Mouse (Mus musculus) B cell, adult 2 months (primary cell): ENCODE measurements around the gene Zfp367.

Source experiments
- DNase-seq, 2 experiments: peaks; one replicate each; pipeline ENCODE4 v3.0.0; 2022

Gene Zfp367

DNA sequence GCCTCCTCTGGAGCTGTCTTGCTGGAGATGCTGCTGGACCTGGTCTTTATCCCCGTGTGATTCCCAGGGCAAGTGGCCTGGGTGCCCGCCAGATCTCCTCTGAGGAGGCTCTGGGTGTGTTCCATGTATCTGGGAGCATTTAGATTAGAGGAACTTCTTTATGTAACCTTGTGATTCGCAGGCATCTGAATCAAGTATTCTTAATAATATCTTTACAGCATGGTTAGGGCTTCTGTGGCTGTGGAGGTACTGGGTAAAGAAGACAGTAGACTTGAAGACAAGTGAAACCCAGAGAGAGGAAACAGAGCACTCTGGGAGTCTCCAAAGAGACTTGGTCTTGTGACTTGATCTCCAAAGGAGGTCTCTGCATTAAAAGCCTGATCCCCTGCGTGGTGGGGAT is 63.9 kb downstream of the Zfp367 start, which contains the start of gene Hsd17b3:
TSS of gene Hsd17b3 (minus strand) at position 101 of the 400 bp plus-strand sequence.
- no peak for DNase-seq

DNA sequence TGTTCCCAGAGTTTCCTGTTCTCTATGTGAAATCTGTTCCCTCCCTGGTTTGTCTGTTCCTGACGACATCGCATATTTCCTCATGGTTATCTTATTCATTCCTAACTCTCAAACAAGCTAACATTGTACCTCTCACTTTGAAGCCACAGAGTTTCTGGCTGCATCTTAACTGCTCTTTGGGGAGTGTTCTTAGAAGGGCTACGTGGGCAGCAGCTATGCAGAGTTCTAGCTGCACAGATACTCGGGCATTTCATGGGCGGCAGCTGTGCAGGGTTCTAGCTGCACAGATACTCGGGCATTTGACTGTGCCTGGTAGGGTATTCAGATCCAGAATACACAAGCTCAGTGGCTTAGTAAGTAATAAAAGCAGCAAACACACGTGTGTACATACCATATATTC is 64.9 kb downstream of the Zfp367 start:
- no peak for DNase-seq

DNA sequence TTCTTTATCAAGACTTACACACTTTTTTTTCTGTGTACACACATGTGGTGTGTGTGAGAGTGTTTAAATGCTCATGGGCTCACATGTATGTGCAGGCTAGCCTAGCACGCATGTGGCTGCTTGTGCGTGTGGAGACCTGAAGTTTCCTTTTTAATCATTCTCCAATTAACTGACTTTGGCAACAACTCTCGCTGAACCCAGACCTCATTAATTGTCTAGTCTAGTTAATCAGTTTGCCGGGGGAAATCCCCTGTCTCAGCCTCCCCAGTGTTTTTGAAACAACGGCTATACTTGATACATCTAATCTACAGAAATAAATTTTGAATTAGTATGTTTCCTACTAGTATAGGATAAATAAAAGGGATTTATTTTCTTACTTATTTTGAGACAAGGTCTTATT is 67.0 kb downstream of the Zfp367 start:
- DNase-seq = no peak

DNA sequence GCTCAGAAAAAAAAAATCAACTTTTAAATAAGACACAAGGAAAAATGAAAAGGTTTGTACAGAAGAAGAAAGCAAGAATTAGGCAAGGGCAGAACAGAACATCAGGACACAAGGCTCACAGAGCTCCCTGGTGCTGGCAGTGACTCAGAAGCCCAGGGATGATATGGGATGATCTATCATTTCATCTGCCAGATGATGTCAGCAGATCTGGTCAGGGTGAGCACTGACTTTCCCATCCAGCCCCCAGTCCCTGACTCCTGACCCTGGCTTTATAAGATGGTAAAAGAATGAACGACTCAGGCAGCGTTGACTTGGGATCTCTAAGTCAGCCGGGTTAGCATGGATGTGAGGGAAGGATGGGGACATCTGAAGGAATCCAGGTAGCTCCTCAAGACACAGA is 69.7 kb downstream of the Zfp367 start:
- DNase-seq = no peak
